Mouse (Mus musculus) liver, embryonic 12.5 days (tissue): ENCODE data around the gene Scn8a. TPM values are rescaled to one million over a fixed set of nuclear protein-coding genes. Genes with fewer than 3 reads are reported as not detected.

Experiments
- ATAC-seq: fragments of 200-750 bp; cut with Nextera tagmentation; 2 replicates; pipeline ENCODE4 v1.8.0; 2017; ENCODE audit warnings: moderate number of reproducible peaks, mild to moderate bottlenecking, moderate library complexity
- H3K27ac ChIP-seq: fragments of 300-500 bp; sonication (generic); 2 replicates; pipeline ENCODE4 v1.5.1; 2016; ENCODE audit warnings: mild to moderate bottlenecking
- H3K27me3 ChIP-seq: fragments of 300-500 bp; sonication (generic); replicated peaks from 2 replicates; pipeline ENCODE4 v1.6.1; 2016; ENCODE audit warnings: mild to moderate bottlenecking, moderate library complexity
- H3K36me3 ChIP-seq: fragments of 300-500 bp; sonication (generic); 2 replicates; pipeline ENCODE4 v1.6.1; 2016; ENCODE audit warnings: mild to moderate bottlenecking, moderate library complexity
- H3K4me1 ChIP-seq: fragments of 300-500 bp; sonication (generic); 2 replicates; pipeline ENCODE4 v1.6.1; 2016
- H3K4me2 ChIP-seq: fragments of 300-500 bp; sonication (generic); 2 replicates; pipeline ENCODE4 v1.6.1; 2016; ENCODE audit warnings: mild to moderate bottlenecking, moderate library complexity
- H3K4me3 ChIP-seq: fragments of 300-500 bp; sonication (generic); 2 replicates; pipeline ENCODE4 v1.5.1; 2016; ENCODE audit warnings: mild to moderate bottlenecking, moderate library complexity
- H3K9ac ChIP-seq: fragments of 300-500 bp; sonication (generic); 2 replicates; pipeline ENCODE4 v1.6.1; 2016; ENCODE audit warnings: mild to moderate bottlenecking, moderate library complexity
- H3K9me3 ChIP-seq: fragments of 300-500 bp; sonication (generic); replicated peaks from 2 replicates; pipeline ENCODE4 v1.6.1; 2016; ENCODE audit warnings: mild to moderate bottlenecking, moderate library complexity
- WGBS: fragments of 180-500 bp; shearing (Covaris S2); methylation state at CpG from one replicate; pipeline ENCODE4 v1.1.7; 2016; ENCODE audit not compliant: insufficient replicate concordance; 5-methylcytosine and 5-hydroxymethylcytosine counted together
- polyA plus RNA-seq: library from polyadenylated mRNA; unstranded; fragments of >200 nt; fragmentation: Nextera tagmentation; extraction: Ambion mirVana; gene quantifications from 2 replicates; pipeline ENCODE4 v1.2.1, GENCODE M21; 2016

The Scn8a gene
- polyA plus RNA-seq, 1 experiment from 2014 or later, result 0.88 TPM

DNA sequence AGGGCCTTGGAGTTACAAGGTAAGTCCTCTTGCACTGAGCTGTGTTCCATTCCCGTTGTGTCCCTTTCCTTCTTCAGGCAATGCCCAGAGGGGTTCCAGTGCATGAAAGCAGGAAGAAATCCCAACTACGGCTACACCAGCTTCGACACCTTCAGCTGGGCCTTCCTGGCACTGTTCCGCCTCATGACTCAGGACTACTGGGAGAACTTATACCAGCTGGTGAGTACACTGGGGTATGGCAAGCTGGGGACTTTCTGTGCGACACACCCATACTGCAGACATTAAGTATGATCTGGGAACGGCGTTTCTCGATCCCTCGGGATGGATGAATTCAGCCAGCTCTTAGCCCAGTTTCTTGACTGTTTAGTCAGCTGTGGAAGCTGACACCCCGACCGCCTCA lies 101.8 kb downstream of the Scn8a start:
- H3K27ac ChIP-seq, result no peak overlapping the region
- H3K36me3 ChIP-seq, result no peaks in the 10 kb centered on the region
- H3K4me3 ChIP-seq, result no peak overlapping the region
- WGBS, result 71% methylated on average over 11 of the region's 11 CpGs
- no peak overlapping the region for H3K4me2 ChIP-seq
- H3K9ac ChIP-seq, result no peak overlapping the region
- H3K4me1 ChIP-seq, result no peaks in the 10 kb centered on the region
- H3K9me3 ChIP-seq, result no peaks in the 10 kb centered on the region
- ATAC-seq, result no peak
- H3K27me3 ChIP-seq, result peaks cover 9% of the 10 kb centered on the region; the same call in 1 of the 2 replicates

DNA sequence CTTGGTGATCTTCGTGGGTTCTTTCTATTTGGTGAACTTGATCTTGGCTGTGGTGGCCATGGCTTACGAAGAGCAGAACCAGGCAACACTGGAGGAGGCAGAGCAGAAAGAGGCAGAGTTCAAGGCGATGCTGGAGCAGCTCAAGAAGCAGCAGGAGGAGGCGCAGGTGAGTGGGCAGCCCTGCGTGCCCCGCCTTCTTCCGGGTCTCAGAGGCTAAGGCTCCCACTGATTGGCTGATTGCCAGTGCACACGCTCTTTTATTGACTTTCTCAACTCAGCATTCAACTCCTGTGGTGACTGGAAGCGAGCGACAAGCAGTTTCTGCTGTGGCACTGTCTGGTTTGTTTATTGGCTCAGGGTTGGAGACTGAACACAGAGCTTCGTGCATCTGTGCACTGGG lies 103.1 kb downstream of the Scn8a start:
- 34% methylated on average over 11 of the region's 11 CpGs for WGBS
- H3K36me3 ChIP-seq, result no peaks in the 10 kb centered on the region
- no peaks in the 10 kb centered on the region for H3K9me3 ChIP-seq
- H3K27me3 ChIP-seq, result peaks cover 9% of the 10 kb centered on the region; the same call in 1 of the 2 replicates
- H3K4me1 ChIP-seq, result no peaks in the 10 kb centered on the region
- no peak overlapping the region for H3K4me3 ChIP-seq
- ATAC-seq, result no peak
- no peak overlapping the region for H3K9ac ChIP-seq
- no peak overlapping the region for H3K4me2 ChIP-seq
- no peak overlapping the region for H3K27ac ChIP-seq

DNA sequence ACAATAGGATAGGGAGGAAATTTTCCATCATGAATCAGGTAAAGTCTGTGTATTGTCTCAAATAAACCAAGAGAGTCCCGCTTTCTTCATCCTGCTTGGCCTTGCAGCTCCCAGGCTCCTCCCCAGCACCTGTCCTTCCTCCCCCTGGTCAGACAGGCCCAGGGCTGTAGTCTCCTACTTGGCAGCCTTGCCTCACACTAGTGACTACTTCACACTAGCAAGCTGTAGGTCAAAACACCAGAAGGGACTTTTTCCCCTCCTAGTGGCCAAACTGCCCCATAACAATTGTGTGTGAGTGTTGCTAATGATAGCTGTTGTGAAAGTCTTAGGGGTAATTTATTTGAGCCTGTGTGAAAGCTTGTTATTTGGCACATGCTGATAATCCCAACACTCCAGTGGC lies 105.0 kb downstream of the Scn8a start:
- ATAC-seq, result no peak
- Histone ChIP-seq H3K36me3 (no peaks in the 10 kb centered on the region), H3K9me3 (no peaks in the 10 kb centered on the region), H3K9ac (no peak overlapping the region), H3K4me2 (no peak overlapping the region), H3K4me1 (no peaks in the 10 kb centered on the region), H3K4me3 (no peak overlapping the region), H3K27me3 (peaks cover 9% of the 10 kb centered on the region; the same call in 1 of the 2 replicates), H3K27ac (no peak overlapping the region)
- 67% methylated on average over 1 of the region's 1 CpGs for WGBS

DNA sequence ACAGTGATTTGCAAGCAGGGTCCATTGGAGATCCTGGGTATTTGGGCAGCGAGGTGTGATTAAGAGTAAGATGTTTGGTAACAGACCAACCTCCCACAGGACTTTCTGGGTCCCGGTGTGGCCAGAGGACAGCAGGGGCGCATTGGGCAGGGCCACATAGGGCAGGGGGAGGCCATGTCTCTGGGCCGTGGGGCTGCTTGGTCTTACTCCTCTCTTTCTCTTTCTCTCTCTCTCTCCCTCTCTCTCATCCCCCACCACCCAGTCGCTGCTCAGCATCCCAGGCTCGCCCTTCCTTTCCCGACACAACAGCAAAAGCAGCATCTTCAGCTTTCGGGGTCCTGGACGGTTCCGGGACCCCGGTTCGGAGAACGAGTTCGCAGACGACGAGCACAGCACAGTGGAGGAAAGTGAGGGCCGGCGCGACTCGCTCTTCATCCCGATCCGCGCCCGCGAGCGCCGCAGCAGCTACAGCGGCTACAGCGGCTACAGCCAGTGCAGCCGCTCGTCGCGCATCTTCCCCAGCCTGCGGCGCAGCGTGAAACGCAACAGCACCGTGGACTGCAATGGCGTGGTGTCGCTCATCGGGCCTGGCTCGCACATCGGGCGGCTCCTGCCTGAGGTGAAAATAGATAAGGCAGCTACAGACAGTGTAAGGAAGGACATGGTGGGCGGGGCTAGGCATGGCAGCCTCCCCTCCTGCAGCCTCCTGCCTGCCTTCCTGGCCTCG lies 113.9 kb downstream of the Scn8a start:
- H3K9me3 ChIP-seq, result no peaks in the 10 kb centered on the region
- no peaks in the 10 kb centered on the region for H3K36me3 ChIP-seq
- no peak overlapping the region for H3K9ac ChIP-seq
- H3K4me2 ChIP-seq, result peak overlapping the region; percentile 62
- peak overlapping the region; percentile 44 for H3K4me3 ChIP-seq
- ATAC-seq, result 0 out of 2 replicates have a peak, but pooled peaks have one; percentile 47
- no peak overlapping the region for H3K27ac ChIP-seq
- H3K27me3 ChIP-seq, result peaks cover 41% of the 10 kb centered on the region
- WGBS, result under 1% methylated on average over 46 of the region's 46 CpGs
- H3K4me1 ChIP-seq, result peaks cover 11% of the 10 kb centered on the region; the same call in 1 of the 2 replicates

DNA sequence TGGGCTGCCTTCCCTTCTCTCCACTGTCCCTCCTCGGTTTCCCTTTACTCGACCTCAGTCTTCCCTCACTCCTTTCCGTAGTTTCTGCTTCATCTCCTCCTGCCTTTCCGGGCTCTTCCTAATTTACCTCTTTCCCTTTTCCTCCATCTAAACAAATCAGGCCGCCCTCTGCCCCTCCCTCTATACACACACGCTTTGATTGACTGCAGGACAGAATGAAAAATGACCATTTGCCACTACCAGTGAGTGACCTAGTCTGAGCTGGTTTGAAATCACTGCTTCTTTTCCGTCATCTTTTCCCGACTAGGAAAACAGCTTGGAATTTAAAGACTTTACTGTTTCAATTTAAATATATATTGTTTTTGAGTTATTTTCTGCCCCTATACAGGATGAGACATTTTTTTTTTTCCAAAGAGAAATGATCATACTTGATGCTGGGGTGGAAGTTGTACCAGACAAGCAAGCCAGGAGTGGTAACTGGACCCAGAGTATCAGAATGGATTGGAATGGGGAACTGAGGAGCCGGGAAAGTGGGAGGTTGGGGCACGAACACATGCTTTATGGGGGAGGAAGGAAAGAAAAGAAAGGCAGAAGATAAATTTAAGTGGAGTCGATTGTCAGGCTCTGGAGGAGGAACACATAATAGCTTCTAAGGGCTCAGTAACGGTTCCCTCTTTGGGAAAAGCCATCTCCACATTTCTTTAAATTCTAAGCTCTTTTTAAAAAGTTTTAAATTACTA lies 114.7 kb downstream of the Scn8a start:
- Histone ChIP-seq H3K4me3 (peak overlapping the region; percentile 44), H3K36me3 (no peaks in the 10 kb centered on the region), H3K9me3 (no peaks in the 10 kb centered on the region), H3K4me2 (peak overlapping the region; percentile 62), H3K4me1 (peaks cover 11% of the 10 kb centered on the region; the same call in 1 of the 2 replicates), H3K27ac (no peak overlapping the region), H3K27me3 (peaks cover 41% of the 10 kb centered on the region), H3K9ac (no peak overlapping the region)
- WGBS, result 13% methylated on average over 12 of the region's 12 CpGs
- ATAC-seq, result no peak

DNA sequence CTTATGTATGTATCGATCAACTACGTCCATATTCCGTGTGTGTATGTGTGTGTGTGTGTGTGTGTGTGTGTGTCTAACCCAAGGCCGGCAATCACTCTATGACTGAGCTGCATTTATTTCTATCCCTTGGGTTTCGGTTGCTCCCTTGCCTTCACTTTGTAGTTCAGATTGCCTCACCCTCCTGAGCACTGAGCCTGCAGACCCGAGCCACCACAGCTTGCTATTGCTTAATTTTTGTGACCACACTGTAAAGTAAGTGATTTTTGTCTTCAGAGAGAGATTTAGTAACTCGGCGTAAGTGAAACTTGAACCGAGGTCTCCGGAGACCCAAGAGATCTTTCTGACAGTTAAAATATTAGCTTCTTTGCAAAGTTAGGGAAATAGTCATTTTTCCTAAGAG lies 116.8 kb downstream of the Scn8a start:
- Histone ChIP-seq H3K9me3 (no peaks in the 10 kb centered on the region), H3K4me2 (no peak overlapping the region), H3K27me3 (peaks cover 39% of the 10 kb centered on the region), H3K27ac (no peak overlapping the region), H3K4me1 (peaks cover 11% of the 10 kb centered on the region; the same call in 1 of the 2 replicates), H3K4me3 (no peak overlapping the region), H3K36me3 (no peaks in the 10 kb centered on the region), H3K9ac (no peak overlapping the region)
- 66% methylated on average over 10 of the region's 10 CpGs for WGBS
- ATAC-seq, result no peak

DNA sequence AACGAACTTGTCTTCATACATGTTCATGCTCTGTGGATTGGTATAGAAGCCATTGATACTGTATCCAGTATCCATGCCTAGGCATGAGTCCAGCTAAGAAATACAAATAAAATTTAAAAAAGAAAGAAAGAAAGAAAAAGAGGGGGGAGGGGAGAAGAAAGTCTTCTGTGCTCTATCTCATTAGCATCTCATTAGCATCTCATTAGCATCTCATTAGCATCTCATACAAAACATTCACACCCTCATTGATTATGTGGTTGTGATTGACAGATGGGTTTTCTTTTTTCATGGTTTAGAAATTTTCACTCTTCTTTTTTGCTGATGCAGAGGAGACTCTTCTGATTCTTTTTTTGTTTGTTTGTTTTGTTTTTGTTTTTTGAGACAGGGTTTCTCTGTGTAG lies 117.4 kb downstream of the Scn8a start:
- Histone ChIP-seq H3K9ac (no peak overlapping the region), H3K4me2 (no peak overlapping the region), H3K9me3 (no peaks in the 10 kb centered on the region), H3K4me1 (peaks cover 11% of the 10 kb centered on the region; the same call in 1 of the 2 replicates), H3K27ac (no peak overlapping the region), H3K4me3 (no peak overlapping the region), H3K36me3 (no peaks in the 10 kb centered on the region), H3K27me3 (peaks cover 39% of the 10 kb centered on the region)
- WGBS, result 73% methylated on average over 1 of the region's 1 CpGs
- no peak for ATAC-seq

DNA sequence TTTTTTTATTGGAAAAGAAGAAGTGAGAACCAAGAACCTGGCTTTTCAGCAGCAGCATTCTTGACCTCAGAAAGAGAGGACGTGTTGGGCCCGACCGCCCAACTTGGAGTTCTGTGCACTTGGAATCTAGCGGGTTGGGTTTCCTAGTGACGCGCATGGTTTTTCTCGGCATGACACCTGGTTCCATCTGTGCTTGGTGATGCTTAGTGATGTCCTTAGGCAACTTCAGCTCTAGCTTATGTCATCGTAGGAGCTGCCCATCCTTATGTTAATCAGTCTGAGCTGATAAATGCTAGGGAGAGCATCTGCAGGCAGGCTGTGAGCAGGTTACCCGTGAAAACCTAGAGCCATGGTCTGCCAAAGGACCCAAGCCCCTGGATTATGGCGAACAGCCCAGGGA lies 120.6 kb downstream of the Scn8a start:
- WGBS, result 80% methylated on average over 10 of the region's 10 CpGs
- Histone ChIP-seq H3K27me3 (peaks cover 23% of the 10 kb centered on the region), H3K9ac (no peak overlapping the region), H3K36me3 (no peaks in the 10 kb centered on the region), H3K9me3 (no peaks in the 10 kb centered on the region), H3K27ac (no peak overlapping the region), H3K4me3 (no peak overlapping the region), H3K4me1 (no peaks in the 10 kb centered on the region), H3K4me2 (no peak overlapping the region)
- ATAC-seq, result no peak

DNA sequence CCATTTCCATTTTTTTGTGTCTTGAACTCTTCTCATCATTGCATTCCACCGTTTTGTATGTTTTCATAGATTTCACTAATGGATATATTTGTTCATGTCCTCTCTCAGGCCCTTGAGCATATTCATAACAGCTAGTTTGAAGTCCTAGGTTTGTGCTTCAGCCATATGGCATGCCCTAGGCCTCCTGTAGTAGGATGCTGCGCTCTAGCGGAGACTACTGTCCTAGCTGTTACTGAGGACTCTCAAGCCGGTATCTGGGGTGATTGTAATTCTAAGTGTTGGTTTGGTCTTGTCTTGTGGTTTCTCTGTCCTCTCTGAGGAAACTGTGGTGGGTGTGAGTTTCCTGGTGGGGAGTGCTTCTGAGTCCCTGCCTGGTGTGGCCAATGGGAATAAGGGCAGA lies 127.4 kb downstream of the Scn8a start:
- 10% methylated on average over 4 of the region's 4 CpGs for WGBS
- Histone ChIP-seq H3K9me3 (no peaks in the 10 kb centered on the region), H3K4me1 (no peaks in the 10 kb centered on the region), H3K27ac (no peak overlapping the region), H3K27me3 (peaks cover 24% of the 10 kb centered on the region; the same call in 1 of the 2 replicates), H3K4me3 (no peak overlapping the region), H3K36me3 (no peaks in the 10 kb centered on the region), H3K9ac (no peak overlapping the region), H3K4me2 (no peak overlapping the region)
- no peak for ATAC-seq

DNA sequence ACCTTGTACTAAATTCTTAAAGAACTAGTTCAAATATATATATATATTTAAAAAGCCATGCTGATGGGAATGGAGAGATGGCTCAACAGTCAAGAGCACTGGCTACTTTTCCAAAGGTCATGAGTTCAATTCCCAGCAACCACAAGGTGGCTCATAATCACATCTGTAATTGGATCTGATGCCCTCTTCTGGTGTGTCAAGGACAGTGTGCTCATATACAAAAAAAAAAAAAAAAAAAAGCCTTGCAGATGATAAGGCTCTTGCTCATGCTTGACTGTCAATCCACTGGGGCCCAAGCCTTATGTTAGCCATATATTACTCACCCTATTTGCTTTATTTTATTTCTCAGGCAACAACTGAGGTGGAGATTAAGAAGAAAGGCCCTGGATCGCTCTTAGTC lies 132.0 kb downstream of the Scn8a start:
- WGBS, result 78% methylated on average over 1 of the region's 1 CpGs
- no peak overlapping the region for H3K9ac ChIP-seq
- H3K36me3 ChIP-seq, result no peaks in the 10 kb centered on the region
- ATAC-seq, result no peak
- H3K27ac ChIP-seq, result no peak overlapping the region
- no peak overlapping the region for H3K4me2 ChIP-seq
- H3K4me3 ChIP-seq, result no peak overlapping the region
- no peaks in the 10 kb centered on the region for H3K9me3 ChIP-seq
- H3K4me1 ChIP-seq, result no peaks in the 10 kb centered on the region
- H3K27me3 ChIP-seq, result peaks cover 53% of the 10 kb centered on the region

DNA sequence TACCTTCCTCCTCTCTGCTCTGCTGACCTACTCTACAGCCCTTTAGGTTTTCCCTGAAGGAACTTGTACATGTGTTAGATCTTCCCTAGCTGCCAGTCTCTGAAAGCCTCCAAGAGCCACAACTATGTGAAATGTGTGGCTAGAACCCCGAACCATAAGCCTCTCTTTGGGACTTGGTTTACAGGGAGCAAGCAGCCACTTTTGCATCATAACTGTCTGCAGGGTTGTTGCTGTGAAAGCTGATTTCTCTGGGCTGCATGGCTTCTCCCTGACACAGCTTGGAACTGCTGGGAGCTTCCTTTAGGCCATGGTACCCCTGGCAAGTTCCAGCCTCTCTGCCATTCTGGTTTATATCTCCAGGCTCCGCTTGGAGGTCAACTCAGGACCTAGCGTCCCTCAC lies 132.8 kb downstream of the Scn8a start:
- peaks cover 54% of the 10 kb centered on the region for H3K27me3 ChIP-seq
- H3K4me1 ChIP-seq, result no peaks in the 10 kb centered on the region
- WGBS, result 70% methylated on average over 3 of the region's 3 CpGs
- H3K4me3 ChIP-seq, result no peak overlapping the region
- H3K9me3 ChIP-seq, result no peaks in the 10 kb centered on the region
- ATAC-seq, result no peak
- no peak overlapping the region for H3K9ac ChIP-seq
- no peaks in the 10 kb centered on the region for H3K36me3 ChIP-seq
- no peak overlapping the region for H3K27ac ChIP-seq
- no peak overlapping the region for H3K4me2 ChIP-seq

DNA sequence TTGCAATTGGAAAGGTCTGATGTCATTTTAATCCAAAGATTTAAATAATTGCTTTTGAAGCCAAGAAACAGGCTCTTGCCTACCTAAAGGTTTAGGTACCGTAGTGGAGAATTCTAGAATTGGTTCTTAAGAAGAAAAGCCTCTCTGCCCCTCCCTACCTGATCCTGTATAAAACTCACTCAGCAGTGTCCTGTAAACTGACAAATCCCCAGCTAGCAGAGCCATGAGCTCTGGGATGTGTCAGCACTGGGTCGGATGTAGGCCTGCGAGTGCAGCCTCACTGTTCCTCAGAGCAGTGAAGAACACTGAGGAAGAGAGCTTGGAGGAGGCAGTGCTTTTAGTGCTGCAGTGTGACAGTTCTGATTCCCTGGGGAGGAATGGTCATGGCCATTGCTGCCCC lies 134.9 kb downstream of the Scn8a start:
- no peak overlapping the region for H3K4me3 ChIP-seq
- ATAC-seq, result no peak
- H3K4me2 ChIP-seq, result no peak overlapping the region
- H3K9ac ChIP-seq, result no peak overlapping the region
- H3K27ac ChIP-seq, result no peak overlapping the region
- no peaks in the 10 kb centered on the region for H3K9me3 ChIP-seq
- H3K4me1 ChIP-seq, result no peaks in the 10 kb centered on the region
- WGBS, result 60% methylated on average over 3 of the region's 3 CpGs
- H3K27me3 ChIP-seq, result peaks cover 60% of the 10 kb centered on the region
- H3K36me3 ChIP-seq, result no peaks in the 10 kb centered on the region
